Mouse (Mus musculus): ENCODE results near the gene Gm44502. TPM values are rescaled to one million over a fixed set of nuclear protein-coding genes. Genes with fewer than 3 reads are reported as not detected.

Gene Gm44502
- polyA plus RNA-seq, 1 experiment from 2014 or later: 0.86 TPM

- Histone ChIP-seq H3K4me2 (no peak overlapping the region), H3K4me3 (ENCODE audit: low read depth, low read length) (no peak overlapping the region), H3K4me1 (ENCODE audit: control insufficient read depth, insufficient read depth, low read length) (no peaks in the 10 kb centered on the region), H3K9me3 (replicated peaks; ENCODE audit: control insufficient read depth, low read length) (no peaks in the 10 kb centered on the region), H3K36me3 (ENCODE audit: control insufficient read depth, insufficient read depth, low read length) (no peaks in the 10 kb centered on the region), H3K9ac (ENCODE audit: low read depth, low read length) (no peak overlapping the region), H3K27ac (ENCODE audit: low read depth, low read length) (no peak overlapping the region), H3K27me3 (ENCODE audit: control insufficient read depth, insufficient read depth, low read length) (peaks cover 42% of the 10 kb centered on the region)
- WGBS (ENCODE audit: insufficient replicate concordance): 71% methylated on average over 7 of the region's 7 CpGs
- no peak for ATAC-seq (replicated peaks; ENCODE audit: insufficient number of reproducible peaks, low FRiP score, low TSS enrichment)
Observed at GRCm38 (mm10) chr15:89459821-89460220, 30.3 kb upstream of the Gm44502 start.

- Histone ChIP-seq H3K27me3 (ENCODE audit: control insufficient read depth, insufficient read depth, low read length) (peaks cover 51% of the 10 kb centered on the region), H3K27ac (ENCODE audit: low read depth, low read length) (no peak overlapping the region), H3K36me3 (ENCODE audit: control insufficient read depth, insufficient read depth, low read length) (no peaks in the 10 kb centered on the region), H3K9me3 (replicated peaks; ENCODE audit: control insufficient read depth, low read length) (no peaks in the 10 kb centered on the region), H3K9ac (ENCODE audit: low read depth, low read length) (no peak overlapping the region), H3K4me3 (ENCODE audit: low read depth, low read length) (no peak overlapping the region), H3K4me2 (no peak overlapping the region), H3K4me1 (ENCODE audit: control insufficient read depth, insufficient read depth, low read length) (peaks cover 4% of the 10 kb centered on the region)
- ATAC-seq (replicated peaks; ENCODE audit: insufficient number of reproducible peaks, low FRiP score, low TSS enrichment): no peak
- WGBS (ENCODE audit: insufficient replicate concordance): 85% methylated on average over 15 of the region's 15 CpGs
Observed at GRCm38 (mm10) chr15:89458942-89459341, 29.4 kb upstream of the Gm44502 start.

GRCm38 (mm10) chr15:89455642-89456041, 26.1 kb upstream of the Gm44502 start:
- Histone ChIP-seq H3K9ac (ENCODE audit: low read depth, low read length) (no peak overlapping the region), H3K4me1 (ENCODE audit: control insufficient read depth, insufficient read depth, low read length) (peaks cover 8% of the 10 kb centered on the region), H3K4me2 (no peak overlapping the region), H3K27me3 (ENCODE audit: control insufficient read depth, insufficient read depth, low read length) (peaks cover 61% of the 10 kb centered on the region), H3K4me3 (ENCODE audit: low read depth, low read length) (no peak overlapping the region), H3K27ac (ENCODE audit: low read depth, low read length) (no peak overlapping the region), H3K36me3 (ENCODE audit: control insufficient read depth, insufficient read depth, low read length) (no peaks in the 10 kb centered on the region), H3K9me3 (replicated peaks; ENCODE audit: control insufficient read depth, low read length) (no peaks in the 10 kb centered on the region)
- WGBS (ENCODE audit: insufficient replicate concordance): 68% methylated on average over 6 of the region's 6 CpGs
- no peak for ATAC-seq (replicated peaks; ENCODE audit: insufficient number of reproducible peaks, low FRiP score, low TSS enrichment)

GRCm38 (mm10) chr15:89454857-89455256, 25.4 kb upstream of the Gm44502 start:
- H3K9ac ChIP-seq (ENCODE audit: low read depth, low read length): no peak overlapping the region
- no peaks in the 10 kb centered on the region for H3K36me3 ChIP-seq (ENCODE audit: control insufficient read depth, insufficient read depth, low read length)
- H3K4me1 ChIP-seq (ENCODE audit: control insufficient read depth, insufficient read depth, low read length): peaks cover 8% of the 10 kb centered on the region
- WGBS (ENCODE audit: insufficient replicate concordance): 31% methylated on average over 4 of the region's 6 CpGs
- peaks cover 56% of the 10 kb centered on the region for H3K27me3 ChIP-seq (ENCODE audit: control insufficient read depth, insufficient read depth, low read length)
- ATAC-seq (replicated peaks; ENCODE audit: insufficient number of reproducible peaks, low FRiP score, low TSS enrichment): no peak
- H3K9me3 ChIP-seq (replicated peaks; ENCODE audit: control insufficient read depth, low read length): no peaks in the 10 kb centered on the region
- no peak overlapping the region for H3K27ac ChIP-seq (ENCODE audit: low read depth, low read length)
- H3K4me2 ChIP-seq: peak overlapping the region; percentile 97
- H3K4me3 ChIP-seq (ENCODE audit: low read depth, low read length): no peak overlapping the region

- 1% methylated on average over 47 of the region's 53 CpGs for WGBS (ENCODE audit: insufficient replicate concordance)
- Histone ChIP-seq H3K4me1 (ENCODE audit: control insufficient read depth, insufficient read depth, low read length) (peaks cover 8% of the 10 kb centered on the region), H3K36me3 (ENCODE audit: control insufficient read depth, insufficient read depth, low read length) (no peaks in the 10 kb centered on the region), H3K9ac (ENCODE audit: low read depth, low read length) (no peak within 1 kb of the TSS), H3K4me3 (ENCODE audit: low read depth, low read length) (peak within 1 kb of the TSS; percentile 56), H3K27ac (ENCODE audit: low read depth, low read length) (no peak within 1 kb of the TSS), H3K9me3 (replicated peaks; ENCODE audit: control insufficient read depth, low read length) (no peaks in the 10 kb centered on the region), H3K4me2 (peak within 1 kb of the TSS; percentile 97), H3K27me3 (ENCODE audit: control insufficient read depth, insufficient read depth, low read length) (peaks cover 54% of the 10 kb centered on the region)
- 0 out of 2 replicates have a peak, but pooled peaks have one; percentile 8 for ATAC-seq (replicated peaks; ENCODE audit: insufficient number of reproducible peaks, low FRiP score, low TSS enrichment)
Observed at GRCm38 (mm10) chr15:89453865-89454478, 24.5 kb upstream of the Gm44502 start, which contains the start of gene Mapk8ip2. Gene Mapk8ip2 (plus strand): TSS chr15:89453913.

DNA sequence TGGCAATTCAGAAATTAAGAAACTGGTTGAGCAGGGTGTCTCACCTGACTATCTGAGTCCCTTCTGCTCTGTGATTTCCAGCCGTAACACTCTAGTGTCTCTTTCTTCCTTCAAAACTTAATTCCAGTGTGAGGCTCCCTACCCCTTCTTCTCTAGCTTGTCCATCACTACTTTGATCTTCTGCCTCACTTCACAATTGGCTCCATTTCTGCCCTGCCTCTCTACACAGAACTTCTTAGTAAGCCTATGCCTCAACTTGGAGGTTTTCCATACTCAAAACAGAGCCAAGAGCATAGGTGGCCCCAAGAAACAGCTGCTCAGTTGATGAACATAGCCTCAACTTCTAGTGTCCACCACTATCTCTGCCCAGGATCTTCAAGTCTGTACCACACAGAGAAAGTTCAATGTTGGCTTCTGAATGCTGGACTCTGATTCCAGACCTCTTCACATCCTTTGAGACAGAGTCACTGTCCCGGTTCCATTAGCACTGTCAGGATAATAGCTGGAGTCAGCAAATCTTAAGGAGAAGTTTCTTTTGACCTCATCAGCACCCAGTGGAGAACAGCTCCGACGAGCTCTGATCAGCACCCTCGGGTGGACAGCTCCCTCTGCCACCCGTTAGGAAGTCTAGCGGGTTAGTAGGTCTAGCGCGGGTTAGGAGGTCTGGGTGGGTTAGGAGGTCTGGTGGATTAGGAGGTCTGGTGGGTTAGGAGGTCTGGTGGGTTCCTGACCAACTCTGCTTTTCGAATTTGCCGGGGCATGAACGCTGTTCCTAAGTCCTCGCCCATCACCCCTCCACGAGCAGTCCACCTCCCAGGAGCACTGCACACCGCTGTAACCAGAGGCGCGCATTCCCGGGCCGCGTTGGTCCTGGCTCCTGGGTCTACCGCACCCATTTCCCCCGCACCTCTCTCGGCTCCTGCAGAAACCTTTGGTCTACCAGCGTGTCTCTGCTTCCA, 23.7 kb upstream of the Gm44502 start:
- H3K4me1 ChIP-seq (ENCODE audit: control insufficient read depth, insufficient read depth, low read length): peaks cover 8% of the 10 kb centered on the region
- 0 out of 2 replicates have a peak, but pooled peaks have one; percentile 9 for ATAC-seq (replicated peaks; ENCODE audit: insufficient number of reproducible peaks, low FRiP score, low TSS enrichment)
- H3K27me3 ChIP-seq (ENCODE audit: control insufficient read depth, insufficient read depth, low read length): peaks cover 52% of the 10 kb centered on the region
- H3K36me3 ChIP-seq (ENCODE audit: control insufficient read depth, insufficient read depth, low read length): no peaks in the 10 kb centered on the region
- 5% methylated on average over 21 of the region's 24 CpGs for WGBS (ENCODE audit: insufficient replicate concordance)
- no peak overlapping the region for H3K9ac ChIP-seq (ENCODE audit: low read depth, low read length)
- peak overlapping the region; percentile 97 for H3K4me2 ChIP-seq
- peak overlapping the region; percentile 56 for H3K4me3 ChIP-seq (ENCODE audit: low read depth, low read length)
- no peak overlapping the region for H3K27ac ChIP-seq (ENCODE audit: low read depth, low read length)
- no peaks in the 10 kb centered on the region for H3K9me3 ChIP-seq (replicated peaks; ENCODE audit: control insufficient read depth, low read length)

DNA sequence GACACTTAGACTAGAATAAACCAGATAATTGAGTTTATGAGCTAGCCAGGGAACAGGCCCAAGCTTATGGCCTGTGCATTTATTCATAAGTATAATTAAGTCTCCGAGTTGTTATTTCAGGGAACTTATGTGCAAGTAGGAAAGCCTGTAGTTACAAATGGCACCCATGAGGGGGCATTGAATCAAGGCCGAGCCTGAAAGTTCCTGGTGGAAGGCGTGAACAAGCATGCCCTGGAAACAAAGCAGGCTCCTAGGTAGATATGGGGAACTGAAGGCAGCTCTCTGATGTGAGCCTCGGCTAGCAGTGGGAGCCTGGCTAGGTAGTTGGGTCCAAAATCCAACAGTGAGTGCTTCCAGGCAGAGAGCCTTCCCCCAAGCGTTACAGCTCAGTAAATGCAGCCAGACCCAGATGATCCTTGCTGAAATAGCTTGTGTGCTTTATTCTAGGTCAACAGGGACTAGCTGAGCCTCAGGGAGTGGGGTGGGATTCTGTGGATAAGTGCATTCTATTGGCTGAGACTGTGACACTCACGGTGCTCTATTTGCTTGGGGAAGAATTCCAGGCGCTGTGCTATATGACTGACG, 13.1 kb upstream of the Gm44502 start:
- H3K4me2 ChIP-seq: no peak overlapping the region
- H3K4me1 ChIP-seq (ENCODE audit: control insufficient read depth, insufficient read depth, low read length): no peaks in the 10 kb centered on the region
- ATAC-seq (replicated peaks; ENCODE audit: insufficient number of reproducible peaks, low FRiP score, low TSS enrichment): no peak
- 31% methylated on average over 8 of the region's 8 CpGs for WGBS (ENCODE audit: insufficient replicate concordance)
- no peak overlapping the region for H3K27ac ChIP-seq (ENCODE audit: low read depth, low read length)
- H3K9ac ChIP-seq (ENCODE audit: low read depth, low read length): no peak overlapping the region
- H3K27me3 ChIP-seq (ENCODE audit: control insufficient read depth, insufficient read depth, low read length): no peaks in the 10 kb centered on the region
- H3K9me3 ChIP-seq (replicated peaks; ENCODE audit: control insufficient read depth, low read length): no peaks in the 10 kb centered on the region
- H3K4me3 ChIP-seq (ENCODE audit: low read depth, low read length): no peak overlapping the region
- H3K36me3 ChIP-seq (ENCODE audit: control insufficient read depth, insufficient read depth, low read length): no peaks in the 10 kb centered on the region

- WGBS (ENCODE audit: insufficient replicate concordance): 75% methylated on average over 5 of the region's 5 CpGs
Observed at GRCm38 (mm10) chr15:89435878-89436277, 6.4 kb upstream of the Gm44502 start.

More at GRCm38 (mm10) chr15:89435878-89436277, 6.4 kb upstream of the Gm44502 start:
- Histone ChIP-seq H3K27me3 (ENCODE audit: control insufficient read depth, insufficient read depth, low read length) (no peaks in the 10 kb centered on the region), H3K9ac (ENCODE audit: low read depth, low read length) (no peak overlapping the region), H3K27ac (ENCODE audit: low read depth, low read length) (no peak overlapping the region), H3K9me3 (replicated peaks; ENCODE audit: control insufficient read depth, low read length) (no peaks in the 10 kb centered on the region), H3K4me3 (ENCODE audit: low read depth, low read length) (no peak overlapping the region), H3K36me3 (ENCODE audit: control insufficient read depth, insufficient read depth, low read length) (no peaks in the 10 kb centered on the region), H3K4me2 (no peak overlapping the region), H3K4me1 (ENCODE audit: control insufficient read depth, insufficient read depth, low read length) (no peaks in the 10 kb centered on the region)
- no peak for ATAC-seq (replicated peaks; ENCODE audit: insufficient number of reproducible peaks, low FRiP score, low TSS enrichment)
